Mouse (Mus musculus) limb, embryonic 14.5 days (tissue): ENCODE results near the gene Dffa. TPM values are rescaled to one million over a fixed set of nuclear protein-coding genes. Genes with fewer than 3 reads are reported as not detected.

ENCODE experiments used
- ATAC-seq: fragments of 200-750 bp; cut with Nextera tagmentation; 2 replicates; pipeline ENCODE4 v1.8.0; 2017; ENCODE audit warnings: low read depth, moderate number of reproducible peaks, moderate TSS enrichment; ENCODE audit not compliant: low FRiP score
- DNase-seq: peaks from one replicate; pipeline ENCODE4 v3.0.0-alpha.2; 2015; ENCODE audit warnings: low spot score
- H3K27ac ChIP-seq: fragments of 300-500 bp; sonication (generic); replicated peaks from 2 replicates; pipeline ENCODE4 v1.5.1; 2014; ENCODE audit warnings: low read depth, mild to moderate bottlenecking, low read length, moderate library complexity, mixed read lengths
- H3K27me3 ChIP-seq: fragments of 300-500 bp; sonication (generic); 2 replicates; pipeline ENCODE4 v1.6.1; 2014; ENCODE audit warnings: low read length, mixed read lengths; ENCODE audit not compliant: control insufficient read depth, insufficient read depth
- H3K36me3 ChIP-seq: fragments of 300-500 bp; sonication (generic); 2 replicates; pipeline ENCODE4 v1.6.1; 2014; ENCODE audit warnings: mild to moderate bottlenecking, low read length, moderate library complexity, mixed read lengths; ENCODE audit not compliant: control insufficient read depth, insufficient read depth
- H3K4me1 ChIP-seq: fragments of 300-500 bp; sonication (generic); 2 replicates; pipeline ENCODE4 v1.6.1; 2014; ENCODE audit warnings: antibody characterized with exemption, low read length, mixed read lengths; ENCODE audit not compliant: control insufficient read depth, insufficient read depth
- H3K4me2 ChIP-seq: fragments of 300-500 bp; sonication (generic); replicated peaks from 2 replicates; pipeline ENCODE4 v1.6.1; 2014; ENCODE audit warnings: low read depth, mild to moderate bottlenecking, low read length, moderate library complexity; ENCODE audit not compliant: severe bottlenecking
- H3K4me3 ChIP-seq: fragments of 300-500 bp; sonication (generic); replicated peaks from 2 replicates; pipeline ENCODE4 v1.5.1; 2014; ENCODE audit warnings: low read length
- H3K9ac ChIP-seq: fragments of 300-500 bp; sonication (generic); 2 replicates; pipeline ENCODE4 v1.6.1; 2014; ENCODE audit warnings: mild to moderate bottlenecking, low read depth, low read length, moderate library complexity; ENCODE audit not compliant: severe bottlenecking
- H3K9me3 ChIP-seq: fragments of 300-500 bp; sonication (generic); 2 replicates; pipeline ENCODE4 v1.6.1; 2016; ENCODE audit warnings: low read length; ENCODE audit not compliant: control insufficient read depth
- POLR2A ChIP-seq: fragments of 200-500 bp; IDR thresholded peaks from 2 replicates; pipeline ENCODE4 v1.8.0; 2012; ENCODE audit warnings: inconsistent platforms, mild to moderate bottlenecking, moderate library complexity, borderline replicate concordance; ENCODE audit not compliant: insufficient read depth, insufficient read length; ENCODE audit errors: extremely low read depth
- WGBS: fragments of 180-500 bp; shearing (Covaris S2); extraction: QIAGEN DNeasy Blood & Tissue Kit; methylation state at CpG from one replicate; pipeline ENCODE4 v1.1.7; 2014; 5-methylcytosine and 5-hydroxymethylcytosine counted together
- polyA plus RNA-seq, 2 experiments: library from polyadenylated mRNA; depleted of rRNA in 1 of 2; stranded (reverse) in 1 of 2; unstranded in 1 of 2; fragments of >200 nt; fragmentation: Nextera tagmentation in 1 of 2; extraction: Ambion mirVana in 1 of 2; gene quantifications; 2 replicates each; pipeline versions ENCODE4 v1.2.1 to v1.2.3; 2012 to 2014

Gene Dffa
- polyA plus RNA-seq, 2 experiments, result 27.6 to 31.9 TPM

DNA sequence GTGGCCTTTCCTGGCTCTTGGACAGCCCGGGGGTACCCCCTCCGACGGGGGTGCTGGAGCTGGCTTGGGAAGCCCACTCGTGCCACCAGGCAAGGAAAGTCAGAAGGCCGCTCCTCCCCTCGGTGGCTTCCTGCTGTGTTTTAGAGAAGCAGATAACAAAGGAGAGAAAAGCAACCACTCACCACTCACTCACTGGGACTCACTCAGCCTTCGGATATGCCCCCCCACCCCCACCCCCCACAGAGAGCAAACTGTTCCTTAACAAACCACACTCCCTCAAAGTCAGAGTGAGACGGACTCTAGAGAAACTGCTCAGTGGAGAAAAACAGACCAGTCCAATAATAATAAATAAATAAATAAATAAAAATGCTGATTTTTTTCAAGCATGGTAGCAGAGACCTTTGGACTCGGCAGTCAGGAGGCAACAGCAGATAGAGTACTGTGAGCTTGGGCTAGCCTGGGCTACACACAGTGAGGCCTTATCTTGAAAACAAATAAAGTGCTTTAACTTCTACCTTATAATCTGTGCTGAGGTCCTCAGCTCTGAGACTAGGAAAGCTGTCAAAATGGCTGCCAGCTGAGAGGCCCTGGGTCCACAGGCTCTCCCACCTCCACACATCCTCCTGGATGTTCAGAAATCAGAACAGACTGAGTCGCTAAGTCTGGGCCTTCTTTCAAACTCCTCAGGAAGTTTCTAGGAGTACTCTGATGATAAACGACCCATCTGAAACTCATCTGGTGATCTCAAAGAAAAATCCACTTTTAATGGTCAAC is 21.6 kb downstream of the Dffa start:
- ATAC-seq (no peak), DNase-seq (no peak)
- H3K4me2 ChIP-seq, result no peak overlapping the region
- H3K4me3 ChIP-seq, result no peak overlapping the region
- peaks cover 19% of the 10 kb centered on the region for H3K36me3 ChIP-seq
- no peaks in the 10 kb centered on the region for H3K27me3 ChIP-seq
- 67% methylated on average over 11 of the region's 11 CpGs for WGBS
- peaks cover 2% of the 10 kb centered on the region; the same call in 1 of the 2 replicates for H3K4me1 ChIP-seq
- H3K9ac ChIP-seq, result no peak overlapping the region
- TF ChIP-seq POLR2A, result no peak
- no peaks in the 10 kb centered on the region for H3K9me3 ChIP-seq
- H3K27ac ChIP-seq, result no peak overlapping the region

- ATAC-seq, result no peak
- peaks cover 2% of the 10 kb centered on the region; the same call in 1 of the 2 replicates for H3K4me1 ChIP-seq
- WGBS, result 60% methylated on average over 6 of the region's 6 CpGs
- H3K36me3 ChIP-seq, result peaks cover 19% of the 10 kb centered on the region
- no peaks in the 10 kb centered on the region for H3K9me3 ChIP-seq
- H3K9ac ChIP-seq, result no peak overlapping the region
- no peak overlapping the region for H3K27ac ChIP-seq
- H3K27me3 ChIP-seq, result no peaks in the 10 kb centered on the region
- no peak overlapping the region for H3K4me2 ChIP-seq
- no peak for DNase-seq
- TF ChIP-seq POLR2A, result no peak
- no peak overlapping the region for H3K4me3 ChIP-seq
These were observed 22.2 kb downstream of the Dffa start for GRCm38 (mm10) chr4:149126115-149126509.

DNA sequence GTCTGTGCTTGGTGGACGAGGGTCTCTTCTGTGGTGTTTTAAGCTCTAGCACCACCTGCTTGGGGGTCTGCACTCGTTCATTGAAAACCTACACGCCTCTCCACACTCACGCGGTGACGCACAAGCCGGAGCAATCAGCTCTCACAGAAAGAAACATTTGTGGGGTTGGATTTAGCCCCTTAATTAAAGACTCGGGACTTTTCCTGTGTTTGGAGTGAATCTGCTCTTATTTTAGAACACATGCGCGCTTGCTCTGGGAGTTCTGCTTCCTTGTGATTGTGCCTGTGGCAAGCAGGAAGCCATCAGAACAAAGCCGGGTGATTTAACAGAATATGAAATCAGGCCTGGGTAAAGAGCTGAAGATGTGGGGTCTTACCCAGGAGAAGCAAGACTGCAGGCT is 22.7 kb downstream of the Dffa start, which contains the start of gene Cort:
Gene Cort (minus strand): TSS at position 101 of the 400 bp plus-strand sequence.
- ATAC-seq (no peak), DNase-seq (no peak)
- H3K27ac ChIP-seq, result no peak within 1 kb of the TSS
- H3K4me2 ChIP-seq, result no peak within 1 kb of the TSS
- peaks cover 19% of the 10 kb centered on the region; the same call in 1 of the 2 replicates for H3K36me3 ChIP-seq
- H3K9ac ChIP-seq, result no peak within 1 kb of the TSS; the same call in 1 of the 2 replicates
- no peaks in the 10 kb centered on the region for H3K9me3 ChIP-seq
- H3K27me3 ChIP-seq, result no peaks in the 10 kb centered on the region
- no peak within 1 kb of the TSS for H3K4me3 ChIP-seq
- WGBS, result 79% methylated on average over 11 of the region's 11 CpGs
- no peak for TF ChIP-seq POLR2A
- peaks cover 2% of the 10 kb centered on the region; the same call in 1 of the 2 replicates for H3K4me1 ChIP-seq

DNA sequence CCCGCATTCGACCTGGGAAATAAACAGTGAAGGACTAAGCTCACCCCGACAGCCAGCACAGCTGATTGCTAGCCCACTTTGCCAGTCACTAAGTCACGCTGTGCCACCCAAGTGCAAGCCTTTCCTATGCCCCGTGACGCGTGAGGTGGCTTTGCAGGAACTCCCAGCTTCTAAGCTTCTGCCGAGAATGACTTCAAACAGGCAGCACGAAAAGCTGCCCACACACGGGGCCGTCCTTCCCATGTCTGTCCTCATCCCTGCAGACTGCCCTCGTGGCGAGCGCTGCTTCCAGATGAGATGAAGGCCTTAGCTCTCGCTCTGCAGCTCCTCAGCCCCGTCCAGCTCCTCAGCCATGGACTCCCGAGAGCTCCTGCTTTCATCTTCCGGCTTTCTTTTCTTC is 24.5 kb downstream of the Dffa start:
- Histone ChIP-seq H3K4me3 (no peak overlapping the region), H3K27me3 (no peaks in the 10 kb centered on the region), H3K4me2 (no peak overlapping the region), H3K9ac (no peak overlapping the region), H3K36me3 (peaks cover 14% of the 10 kb centered on the region; the same call in 1 of the 2 replicates), H3K9me3 (no peaks in the 10 kb centered on the region), H3K4me1 (peaks cover 2% of the 10 kb centered on the region; the same call in 1 of the 2 replicates), H3K27ac (no peak overlapping the region)
- ATAC-seq (no peak), DNase-seq (no peak)
- 85% methylated on average over 18 of the region's 18 CpGs for WGBS
- no peak for TF ChIP-seq POLR2A

- H3K36me3 ChIP-seq, result peaks cover 11% of the 10 kb centered on the region; the same call in 1 of the 2 replicates
- H3K9me3 ChIP-seq, result no peaks in the 10 kb centered on the region
- H3K4me3 ChIP-seq, result no peak overlapping the region
- H3K27ac ChIP-seq, result no peak overlapping the region
- H3K27me3 ChIP-seq, result no peaks in the 10 kb centered on the region
- TF ChIP-seq POLR2A, result no peak
- ATAC-seq, result no peak
- no peak overlapping the region for H3K4me2 ChIP-seq
- no peak for DNase-seq
- 78% methylated on average over 23 of the region's 23 CpGs for WGBS
- peaks cover 2% of the 10 kb centered on the region; the same call in 1 of the 2 replicates for H3K4me1 ChIP-seq
- no peak overlapping the region for H3K9ac ChIP-seq
These were observed 27.2 kb downstream of the Dffa start for GRCm38 (mm10) chr4:149131021-149131752.
